Mouse (Mus musculus): ENCODE data around the gene Dnm2.

Gene Dnm2

GRCm38 (mm10) chr9:21545916-21546788 lies 121.4 kb downstream of the Dnm2 start:
- peak; percentile 99 for DNase-seq (ENCODE audit: low spot score)

- no peak for DNase-seq (ENCODE audit: low spot score)
These were observed 122.0 kb downstream of the Dnm2 start, which contains the start of gene Carm1 for GRCm38 (mm10) chr9:21546789-21547074. Gene Carm1 (plus strand): TSS chr9:21546894.

GRCm38 (mm10) chr9:21547075-21547941 lies 122.6 kb downstream of the Dnm2 start:
- peak; percentile 80 for DNase-seq (ENCODE audit: low spot score)

- no peak for DNase-seq (ENCODE audit: low spot score)
These were observed 126.3 kb downstream of the Dnm2 start for GRCm38 (mm10) chr9:21551049-21551448.

- DNase-seq (ENCODE audit: low spot score) = no peak
These were observed 129.0 kb downstream of the Dnm2 start for GRCm38 (mm10) chr9:21553607-21554273.

GRCm38 (mm10) chr9:21555198-21555742 lies 130.6 kb downstream of the Dnm2 start:
- DNase-seq (ENCODE audit: low spot score) = no peak

- DNase-seq (ENCODE audit: low spot score) = no peak
These were observed 132.3 kb downstream of the Dnm2 start for GRCm38 (mm10) chr9:21556996-21557395.

All from testis, postnatal 14 days (tissue).